Mouse (Mus musculus): ENCODE results near the gene Casp3.

The Casp3 gene

DNA sequence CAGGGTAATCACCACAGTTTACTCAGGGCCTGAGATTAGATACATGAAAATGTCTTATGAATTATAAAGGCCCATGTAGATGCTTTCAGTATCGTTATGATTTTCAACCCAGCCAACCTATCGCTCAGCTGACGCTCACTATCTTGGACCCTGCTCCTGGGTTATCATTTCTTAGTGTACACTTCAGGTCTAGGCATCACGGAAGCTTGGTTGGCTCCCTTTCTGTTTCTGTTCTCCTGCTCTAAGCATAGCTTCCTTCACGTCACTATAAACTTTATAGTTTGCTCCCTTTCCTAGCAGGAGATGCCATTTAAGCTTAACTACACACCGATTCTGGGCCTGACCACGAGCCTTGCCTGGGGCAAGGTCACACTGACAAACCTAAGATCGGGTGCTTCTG is 5.5 kb upstream of the Casp3 start:
- no peak for DNase-seq

DNA sequence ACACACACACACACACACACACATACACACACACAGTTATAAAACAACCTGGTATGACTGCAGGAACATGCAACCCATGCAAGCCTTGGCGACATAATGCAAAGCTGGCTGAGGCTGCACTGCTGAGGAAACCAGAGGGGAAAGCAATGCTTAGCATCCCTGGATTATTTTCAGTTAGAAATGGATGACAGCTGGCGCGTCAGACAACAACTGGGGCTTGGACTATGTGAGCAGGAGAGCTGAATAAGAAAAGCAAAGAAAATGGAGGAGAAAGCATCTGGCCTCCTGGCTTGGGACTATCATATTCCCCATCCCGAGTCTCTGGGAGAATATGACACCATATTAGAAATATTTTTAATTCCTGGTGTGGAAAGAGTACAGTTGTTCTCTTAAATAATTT is 4.2 kb upstream of the Casp3 start:
- no peak for DNase-seq

DNA sequence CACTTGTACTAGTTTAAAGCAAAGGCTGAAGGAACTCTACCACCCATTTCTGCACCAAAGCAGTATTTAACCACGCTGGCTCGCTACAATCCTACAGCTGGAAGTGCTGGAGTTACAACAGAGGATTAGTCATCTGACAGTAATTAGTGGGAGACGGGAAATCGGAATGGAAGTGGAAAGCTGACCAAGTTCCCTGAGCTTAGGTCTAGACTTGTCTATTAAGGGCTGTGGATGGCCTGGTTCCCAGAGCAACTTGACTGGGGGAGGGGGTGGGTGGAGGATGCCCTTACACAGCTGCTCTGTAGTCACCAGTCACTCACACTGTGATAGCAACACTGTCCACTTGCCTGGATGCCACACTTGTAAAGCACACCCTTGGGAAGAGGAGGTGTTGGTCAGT is 3.7 kb upstream of the Casp3 start:
- DNase-seq: no peak

DNA sequence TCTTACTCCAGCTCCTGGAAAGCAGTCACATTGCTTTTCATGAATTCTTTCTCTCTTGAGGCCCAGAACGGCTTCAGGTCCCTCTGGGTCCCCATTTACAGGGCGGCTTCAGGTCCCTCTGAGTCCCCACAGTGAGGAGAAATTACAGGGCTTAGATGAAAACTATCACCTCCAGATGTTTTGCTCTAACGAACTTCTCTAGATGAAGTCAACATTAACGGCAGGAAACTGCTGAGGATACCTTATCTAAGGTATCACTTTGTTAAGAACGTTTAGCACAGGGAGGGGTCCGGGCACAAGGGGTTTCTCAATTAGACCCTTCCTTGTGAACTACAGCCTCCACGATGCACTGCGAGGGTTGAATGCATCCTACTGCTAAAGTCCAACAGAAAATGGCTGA is 1.2 kb upstream of the Casp3 start:
- no peak for DNase-seq

DNA sequence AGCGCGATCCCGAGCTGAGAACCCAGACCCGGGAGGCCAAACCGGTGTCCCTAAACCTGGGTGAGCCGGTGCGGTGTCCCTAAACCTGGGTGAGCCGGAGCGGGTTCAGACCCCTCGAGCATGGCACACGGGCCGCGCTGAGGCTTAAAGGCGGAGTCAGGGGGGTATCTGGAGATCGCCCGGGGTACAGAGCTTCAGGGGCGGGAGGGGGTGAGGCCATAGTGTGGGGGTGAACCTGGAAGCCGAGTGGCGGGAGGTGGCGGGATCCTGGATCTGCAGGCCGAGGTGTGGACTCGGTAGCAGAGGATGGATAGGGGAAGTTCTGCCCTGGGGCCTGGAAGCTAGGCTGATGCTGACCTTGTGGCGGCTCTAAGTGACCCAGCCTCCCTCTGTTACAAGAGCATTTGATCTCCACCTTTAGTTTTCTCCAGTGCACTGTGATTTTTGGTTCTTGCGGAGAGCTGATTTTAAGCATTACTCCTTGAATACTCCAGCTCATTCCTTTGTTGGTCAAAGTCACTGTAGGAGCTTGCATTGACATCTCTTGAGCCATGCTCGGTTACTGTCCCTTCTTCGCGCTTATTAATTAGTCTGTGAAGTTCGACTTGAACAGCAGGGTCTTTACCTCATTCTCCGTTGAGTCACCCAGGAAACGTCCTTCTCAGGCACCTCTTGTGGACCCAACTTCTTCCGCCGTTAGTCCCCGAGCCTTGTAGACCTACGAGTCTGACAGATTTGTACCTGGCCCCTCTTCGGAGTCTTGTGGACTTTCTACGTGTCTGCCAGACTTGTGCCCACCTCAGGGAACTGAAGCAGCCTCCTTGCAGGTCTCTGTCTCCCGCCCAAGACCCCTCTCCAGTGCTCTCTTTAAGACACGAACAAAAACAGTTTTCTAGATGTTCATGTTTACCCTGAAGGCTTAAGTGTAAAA is 864 bp downstream of the Casp3 start:
- peak in 1 of 2 experiments; percentile 25 for DNase-seq

DNA sequence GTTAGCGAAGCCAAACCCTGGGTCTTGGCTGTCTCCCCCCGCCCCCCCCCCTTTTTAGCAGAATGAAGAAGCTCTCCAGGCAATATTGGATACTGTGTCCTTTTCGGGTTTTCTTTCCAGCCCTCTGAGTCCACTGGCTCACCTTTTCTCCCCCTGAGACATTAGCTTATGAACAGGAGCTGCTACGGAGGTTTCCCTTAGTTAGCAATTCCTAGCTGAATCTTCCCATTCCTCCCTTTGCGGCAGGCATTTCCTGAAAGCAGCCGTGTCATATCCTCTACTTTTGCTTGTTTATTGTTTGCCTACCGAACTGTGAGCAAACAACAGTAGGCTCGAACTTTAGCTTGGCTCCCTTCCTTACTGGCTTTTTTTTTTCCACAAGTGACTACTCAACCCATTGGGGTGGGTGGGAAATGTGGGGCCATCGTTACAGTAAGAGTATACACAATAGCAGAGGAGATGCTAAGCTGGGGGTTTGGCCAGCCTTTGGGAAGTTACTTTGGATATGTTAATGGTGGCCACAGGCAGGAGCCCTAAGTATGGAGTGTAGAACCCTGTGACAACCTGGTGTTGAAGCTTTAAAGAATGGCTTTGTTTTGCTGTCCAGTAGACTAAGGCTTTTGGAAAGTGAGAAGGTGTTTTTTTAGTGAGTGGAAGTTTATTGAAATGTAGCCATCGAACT is 1.7 kb downstream of the Casp3 start:
- no peak for DNase-seq

DNA sequence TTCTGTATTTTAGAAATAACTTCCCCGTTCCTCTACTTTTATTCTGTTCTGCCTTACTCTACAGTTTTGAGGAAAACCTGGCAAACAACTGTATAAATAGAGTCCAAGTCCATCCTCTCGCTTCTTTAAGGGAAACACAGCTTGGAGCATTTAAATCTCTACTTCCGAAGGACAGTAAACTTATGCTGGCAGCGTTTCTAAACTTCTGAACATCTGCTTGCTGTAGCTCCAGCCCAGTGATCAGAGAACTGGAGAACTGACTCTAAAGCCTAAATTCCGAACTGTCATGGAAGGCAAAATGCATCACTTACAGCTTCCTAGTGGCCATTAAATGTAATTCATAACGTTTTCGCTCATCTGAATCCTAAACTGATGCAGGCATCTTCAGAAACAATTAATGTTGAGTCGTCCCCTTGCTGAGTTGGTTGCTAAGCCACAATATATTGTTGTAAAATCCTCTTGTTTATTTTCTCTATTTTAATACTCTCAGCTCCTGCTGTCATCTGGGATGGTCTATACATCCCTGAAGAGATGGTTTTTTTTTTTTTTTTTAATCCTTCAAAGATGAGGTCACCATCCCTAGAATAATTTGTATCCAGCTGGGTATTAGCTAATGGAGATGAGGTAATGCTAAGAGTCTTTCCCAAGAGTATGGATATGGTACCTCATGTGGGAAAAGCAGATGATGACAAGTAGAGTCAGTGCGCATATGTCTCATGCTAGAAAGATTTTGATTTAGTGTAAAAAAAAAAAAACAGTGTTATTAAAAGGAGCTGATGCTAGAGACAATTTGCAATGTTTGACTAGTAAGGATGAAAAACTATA is 5.6 kb downstream of the Casp3 start:
- DNase-seq: no peak

DNA sequence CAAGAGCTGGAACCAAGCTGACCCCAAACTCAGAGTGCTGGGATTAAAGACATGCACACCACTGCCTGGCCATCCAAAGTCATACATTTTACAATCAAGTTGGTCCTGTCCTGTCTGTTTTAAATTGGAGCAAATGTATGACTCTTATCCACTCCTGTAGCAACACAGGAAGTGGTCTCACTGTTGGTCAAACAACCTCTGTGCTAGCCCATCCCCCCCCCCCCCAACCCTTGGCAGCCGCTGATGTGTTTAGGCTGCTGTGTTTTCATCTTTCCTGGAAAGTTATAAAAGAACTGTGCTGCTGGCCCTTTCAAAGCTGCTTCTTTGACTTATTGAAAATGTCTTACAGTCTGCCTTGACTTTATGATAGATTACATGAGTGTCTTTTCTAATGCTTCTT is 8.1 kb downstream of the Casp3 start:
- no peak for DNase-seq

DNA sequence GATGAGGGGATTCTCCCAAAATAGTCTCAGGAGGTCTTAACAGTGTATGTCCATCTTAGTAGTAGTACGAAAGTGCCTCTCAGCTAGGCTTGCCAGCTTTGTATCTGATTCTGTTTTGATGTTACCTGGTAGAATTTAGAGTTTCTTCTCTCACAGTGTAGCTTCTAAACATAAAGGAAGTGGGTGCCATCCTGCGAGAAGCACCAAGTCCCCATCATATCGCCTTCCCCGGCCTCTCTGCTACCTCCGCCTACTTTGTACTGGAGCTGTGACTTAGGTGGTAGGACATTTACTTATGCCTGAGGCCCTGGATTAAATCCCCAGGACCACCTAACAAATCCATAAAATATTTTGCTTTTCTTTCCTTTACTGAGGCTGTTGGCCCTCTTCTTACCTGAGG is 9.6 kb downstream of the Casp3 start:
- DNase-seq: no peak

DNA sequence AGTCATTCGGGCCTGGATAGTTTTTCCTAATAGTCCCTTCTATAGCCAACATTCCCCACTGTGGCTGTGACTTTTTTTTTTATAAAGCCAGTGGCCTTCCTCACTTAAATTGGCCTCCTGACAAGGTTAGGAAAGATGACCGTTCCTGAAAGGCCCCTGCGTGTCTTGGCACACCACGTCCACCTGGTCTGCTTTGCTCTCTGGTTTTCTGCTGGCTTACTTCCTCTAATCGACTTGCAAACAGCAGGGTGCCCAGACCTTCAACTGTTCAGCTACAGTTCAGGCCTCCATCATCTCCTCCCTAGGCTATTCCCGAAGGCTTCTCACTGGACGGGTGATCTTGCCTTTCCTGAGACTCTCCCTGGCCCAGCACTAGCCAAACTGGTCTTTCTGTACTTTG is 10.8 kb downstream of the Casp3 start:
- DNase-seq: peak in 1 of 2 experiments; percentile 17

DNA sequence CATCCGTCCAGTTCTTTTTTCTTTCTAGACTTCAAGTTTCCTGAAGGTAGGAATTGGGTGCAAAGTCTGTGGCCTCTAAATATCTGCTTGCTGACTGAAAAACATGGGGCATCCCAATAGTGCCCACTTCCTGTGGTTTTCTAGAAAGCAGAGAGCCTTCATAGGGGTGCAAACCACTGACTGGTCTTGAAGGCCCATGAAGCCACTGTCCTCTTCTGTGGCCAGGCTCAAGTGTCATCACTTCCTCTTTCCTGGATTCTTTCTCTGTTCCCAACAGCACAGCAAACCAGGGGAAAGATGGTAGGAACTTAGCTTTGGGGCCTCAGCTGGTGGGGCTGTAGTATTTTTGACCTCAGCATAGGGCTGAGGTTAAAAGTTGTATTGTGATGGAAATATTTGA is 11.6 kb downstream of the Casp3 start:
- DNase-seq: no peak

DNA sequence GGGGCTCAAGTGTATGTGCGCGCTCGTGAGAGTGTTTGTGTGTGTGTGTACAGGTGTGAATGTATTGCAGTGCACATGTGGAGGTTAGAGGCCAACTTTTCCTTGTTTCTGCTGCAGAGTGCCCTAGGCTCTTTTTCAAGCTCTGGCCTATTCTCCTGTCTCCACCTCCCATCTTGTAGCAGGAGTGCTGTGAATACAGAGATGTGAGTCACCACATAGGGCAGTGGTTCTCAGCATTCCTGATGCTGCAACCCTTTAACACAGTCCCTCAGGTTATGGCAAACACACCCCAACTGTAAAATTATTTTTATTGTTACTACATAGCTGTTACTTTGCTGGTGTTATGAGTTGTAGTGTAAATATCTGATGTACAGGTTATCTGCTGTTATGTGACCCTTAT is 13.3 kb downstream of the Casp3 start:
- no peak for DNase-seq

DNA sequence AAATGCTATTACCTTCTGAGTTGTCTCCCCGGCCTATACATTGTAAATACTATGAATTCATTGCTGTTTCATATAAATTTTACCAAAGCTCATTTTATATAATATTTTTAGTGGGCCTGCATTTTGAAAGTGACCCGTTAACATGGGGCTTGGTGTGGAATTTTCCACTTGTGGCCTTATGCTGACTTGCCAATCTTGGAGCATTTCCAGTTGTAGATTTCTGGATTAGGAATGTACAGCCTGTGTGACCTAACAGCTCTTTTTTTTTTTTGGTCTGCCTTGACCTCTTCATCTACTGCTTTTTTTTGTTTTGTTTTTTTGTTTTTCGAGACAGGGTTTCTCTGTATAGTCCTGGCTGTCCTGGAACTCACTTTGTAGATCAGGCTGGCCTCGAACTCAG is 13.8 kb downstream of the Casp3 start:
- DNase-seq: no peak

DNA sequence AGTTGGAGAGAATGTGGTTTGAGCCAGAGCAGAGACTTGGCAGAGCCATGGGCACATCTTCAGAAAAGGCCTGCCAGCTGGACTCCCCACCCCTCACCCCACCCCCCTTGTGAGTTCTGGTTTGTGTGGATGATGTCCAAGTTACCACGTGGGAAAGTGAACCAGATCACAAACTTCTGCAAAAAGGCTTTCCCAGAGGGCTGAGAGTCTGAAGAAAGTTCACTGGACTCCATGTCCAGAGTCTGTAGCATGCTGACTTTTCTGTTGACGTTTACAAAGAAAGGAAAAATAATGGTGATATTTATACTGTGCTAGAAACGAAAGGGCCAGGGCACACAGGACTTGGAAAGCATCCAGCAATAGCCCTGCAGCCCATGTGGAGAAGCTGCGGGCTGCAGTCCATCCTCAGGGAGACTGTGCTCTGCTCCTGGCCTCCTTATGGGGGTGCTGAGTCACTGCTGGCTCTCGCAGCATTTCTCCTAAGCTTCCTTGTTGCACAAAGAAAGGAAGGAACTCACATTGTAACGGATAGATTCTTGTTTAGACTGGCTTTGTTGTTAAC is 22.0 kb downstream of the Casp3 start:
- DNase-seq: no peak

DNA sequence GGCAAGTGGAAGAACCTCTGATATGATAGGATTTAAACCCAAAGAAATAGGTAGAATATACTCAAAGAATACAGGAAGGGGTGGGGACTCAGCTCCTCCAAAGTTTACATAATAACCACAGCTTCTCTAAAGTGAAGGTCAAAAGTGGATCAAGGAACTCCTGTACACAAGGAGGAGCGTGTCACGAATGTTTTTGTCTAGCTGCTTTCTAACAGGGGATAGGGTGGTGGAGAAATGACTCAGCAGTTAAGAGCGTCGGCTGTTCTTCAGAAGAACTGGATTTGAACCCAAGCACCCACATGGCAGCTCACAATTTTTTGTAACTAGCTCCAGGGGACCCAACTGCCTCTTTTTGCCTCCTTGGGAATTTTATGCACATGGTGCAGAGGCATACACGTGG is 22.8 kb downstream of the Casp3 start:
- DNase-seq: no peak

DNA sequence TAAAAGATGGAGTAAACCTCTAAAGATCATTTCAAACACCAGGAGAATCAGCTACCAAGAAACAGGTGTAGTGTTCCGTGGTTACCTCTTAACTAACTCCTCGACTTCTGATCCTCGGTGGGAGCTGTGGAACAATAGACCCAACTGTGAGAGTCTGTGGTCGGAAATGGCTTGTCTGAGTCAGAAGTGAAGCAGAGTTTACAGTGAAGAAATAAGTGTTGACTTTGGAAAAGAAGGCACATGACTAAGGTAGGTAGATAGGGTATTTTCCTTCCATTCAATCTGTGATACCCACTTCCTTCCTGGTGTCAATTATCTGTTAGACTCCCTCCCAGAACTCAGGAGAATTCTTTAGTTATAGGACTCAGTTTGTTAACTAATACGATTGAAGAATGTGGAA is 24.2 kb downstream of the Casp3 start:
- DNase-seq: no peak

DNA sequence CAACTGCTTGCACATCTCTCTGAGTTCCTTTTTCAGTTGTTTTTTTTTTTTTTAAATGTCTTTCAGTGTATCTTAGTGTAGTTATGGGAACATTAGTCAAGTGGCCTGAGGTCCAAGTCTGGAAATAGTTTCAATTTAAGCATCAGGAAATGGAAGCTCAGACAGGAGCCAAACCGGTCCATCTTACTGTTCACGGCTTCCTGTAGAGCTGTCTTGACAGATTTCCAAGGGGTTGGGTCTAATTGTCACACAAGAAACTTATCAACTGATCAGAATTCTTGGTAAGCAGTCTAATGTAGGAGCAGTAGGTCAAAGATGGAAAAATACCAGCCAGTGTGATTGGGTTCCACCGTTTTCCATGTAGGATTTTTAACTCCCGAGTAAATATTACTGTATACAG is 31.3 kb downstream of the Casp3 start:
- no peak for DNase-seq

DNA sequence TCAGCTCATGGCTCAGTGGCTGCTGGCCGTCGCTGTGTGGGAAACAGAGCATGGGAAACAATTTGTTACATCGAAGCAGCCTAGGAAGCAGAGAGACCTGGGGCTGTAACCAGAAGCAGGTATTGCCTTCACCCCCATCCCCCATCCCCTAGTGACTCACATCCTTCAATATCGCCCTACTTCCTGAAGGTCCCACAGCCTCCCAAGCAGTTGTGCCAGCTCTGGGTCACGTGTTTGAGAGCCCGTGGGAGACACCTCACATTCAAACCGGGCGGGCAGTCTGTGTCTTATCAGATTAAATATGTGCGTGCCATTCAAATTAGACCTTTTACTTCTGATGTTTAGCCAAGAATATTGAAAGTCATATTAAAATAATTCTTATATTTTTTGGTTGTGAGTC is 34.8 kb downstream of the Casp3 start:
- DNase-seq: no peak

DNA sequence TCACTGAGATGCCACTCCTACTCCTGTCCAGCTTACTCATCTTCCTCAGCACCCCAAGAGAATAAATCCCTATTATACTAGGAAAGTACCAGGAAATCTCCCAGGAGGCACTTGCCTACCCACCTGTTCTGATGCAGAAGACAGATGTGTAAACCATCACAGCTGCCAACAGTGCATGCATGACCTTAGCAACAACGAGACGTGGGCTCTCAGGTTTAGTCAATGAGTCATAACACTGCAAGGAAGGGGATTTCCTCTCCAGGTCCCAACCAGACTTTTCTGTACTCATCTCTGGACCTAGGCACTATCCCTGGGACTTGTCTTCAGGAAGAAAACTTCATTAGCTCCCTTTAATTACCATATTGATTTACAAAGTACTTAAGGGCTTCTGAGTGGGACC is 38.8 kb downstream of the Casp3 start:
- no peak for DNase-seq

DNA sequence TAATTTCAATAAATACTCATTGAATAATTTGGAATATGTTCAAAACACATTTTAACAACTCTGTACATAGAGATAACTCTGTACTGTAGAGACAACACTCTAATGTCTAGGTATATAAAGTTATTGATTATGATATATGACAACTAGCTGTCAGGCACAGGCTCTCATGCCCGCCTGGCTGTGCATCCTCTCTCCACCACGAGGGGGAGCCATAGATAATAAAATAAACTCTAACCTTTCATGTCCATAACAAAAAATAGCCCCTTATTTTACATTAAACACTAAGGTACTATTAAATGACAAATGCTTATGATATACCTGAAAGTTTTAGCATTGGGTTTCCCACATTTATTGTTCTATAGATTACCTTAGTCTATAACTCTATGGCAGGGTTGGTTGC is 54.4 kb downstream of the Casp3 start:
- DNase-seq: peak; percentile 85 to 89

DNA sequence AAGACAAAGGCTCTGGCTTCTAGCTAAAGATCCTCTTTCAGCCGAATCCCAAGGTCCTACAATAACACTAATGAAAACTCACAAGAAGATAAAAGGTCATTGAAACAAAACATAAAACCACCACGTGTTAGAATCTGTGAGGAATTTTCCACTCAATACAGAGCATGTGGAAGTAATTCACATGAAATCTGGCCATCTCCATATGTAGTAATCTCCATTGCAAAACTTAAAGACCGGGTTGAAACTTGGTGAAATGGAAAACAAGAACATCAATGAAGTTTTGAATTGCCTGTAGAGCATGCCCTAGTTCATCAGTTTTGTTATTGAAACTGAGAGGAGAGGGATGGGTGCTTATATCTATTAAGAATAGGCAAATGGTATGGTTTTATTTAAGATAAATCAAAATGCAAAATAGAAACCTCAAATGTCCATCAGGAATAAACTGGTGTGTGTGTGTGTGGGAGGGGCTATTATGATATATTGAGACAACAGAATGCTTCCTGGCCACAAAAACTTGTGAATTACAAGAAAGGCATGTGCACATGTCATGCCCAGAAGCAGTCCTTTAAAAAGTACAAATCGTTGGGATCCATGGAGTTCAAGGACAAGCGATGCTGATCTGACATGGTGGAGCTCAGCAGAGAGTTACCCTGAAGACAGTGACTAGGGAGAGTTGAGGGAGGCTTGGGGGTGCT is 63.7 kb downstream of the Casp3 start:
- DNase-seq: no peak

DNA sequence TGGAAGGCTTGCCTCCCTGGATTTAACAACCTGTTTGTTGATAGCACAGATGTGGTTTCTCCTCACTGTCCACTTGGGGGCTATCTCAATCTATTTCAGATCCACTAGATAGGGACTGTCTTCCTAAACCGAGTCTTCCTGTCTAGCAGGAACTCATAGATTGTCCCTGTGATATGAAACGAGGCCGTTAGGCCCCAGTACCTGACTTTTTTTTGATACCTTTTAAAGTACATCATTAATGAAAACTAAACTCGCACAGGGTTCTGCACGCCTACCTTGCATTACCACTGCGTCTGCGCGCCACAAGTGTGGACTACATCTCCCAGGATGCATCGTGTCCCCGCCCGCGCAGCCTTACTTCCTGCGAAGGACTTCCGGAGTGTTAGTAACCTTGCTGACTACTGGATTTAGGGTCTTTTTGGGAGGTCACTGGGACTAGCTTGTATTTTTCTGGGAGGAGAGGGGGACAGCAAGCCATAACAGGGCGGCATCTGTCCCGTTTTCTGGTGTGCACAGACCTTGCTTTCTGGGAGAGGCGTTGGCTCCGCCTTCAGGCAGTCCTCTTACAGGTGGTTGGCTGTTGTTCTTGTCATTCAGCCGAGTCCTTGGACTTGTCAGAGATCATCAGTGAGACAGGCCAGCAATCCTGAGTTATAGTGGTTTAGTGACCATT is 69.7 kb downstream of the Casp3 start:
- peak; percentile 93 to 95 for DNase-seq

All from B cell, adult 2 months (primary cell).